Mouse (Mus musculus) B cell, adult 2 months (primary cell): ENCODE measurements around the gene Gm49361.

Experiments
- DNase-seq, 2 experiments: peaks; one replicate each; pipeline ENCODE4 v3.0.0; 2022

Gm49361 gene

GRCm38 (mm10) chr14:57729975-57730499 lies 15.9 kb downstream of the Gm49361 start:
- DNase-seq = peak; percentile 76 to 78

- no peak for DNase-seq
Measured at GRCm38 (mm10) chr14:57729364-57729763, 16.5 kb downstream of the Gm49361 start.

GRCm38 (mm10) chr14:57726172-57726571 lies 19.7 kb downstream of the Gm49361 start:
- DNase-seq = peak; percentile 59 to 63

- no peak for DNase-seq
Measured at GRCm38 (mm10) chr14:57724473-57724872, 21.4 kb downstream of the Gm49361 start.

- DNase-seq = no peak
Measured at GRCm38 (mm10) chr14:57718245-57718644, 27.7 kb downstream of the Gm49361 start.

- DNase-seq = no peak
Measured at GRCm38 (mm10) chr14:57716601-57717245, 29.2 kb downstream of the Gm49361 start.

- no peak for DNase-seq
Measured at GRCm38 (mm10) chr14:57712884-57713283, 33.0 kb downstream of the Gm49361 start.

GRCm38 (mm10) chr14:57711059-57711458 lies 34.8 kb downstream of the Gm49361 start:
- DNase-seq = no peak

- no peak for DNase-seq
Measured at GRCm38 (mm10) chr14:57709171-57709570, 36.7 kb downstream of the Gm49361 start.

GRCm38 (mm10) chr14:57708580-57708979 lies 37.3 kb downstream of the Gm49361 start:
- no peak for DNase-seq

GRCm38 (mm10) chr14:57707100-57707893 lies 38.6 kb downstream of the Gm49361 start:
- DNase-seq = no peak

- DNase-seq = no peak
Measured at GRCm38 (mm10) chr14:57706760-57707099, 39.2 kb downstream of the Gm49361 start.

GRCm38 (mm10) chr14:57705759-57706158 lies 40.1 kb downstream of the Gm49361 start:
- no peak for DNase-seq

- no peak for DNase-seq
Measured at GRCm38 (mm10) chr14:57705075-57705474, 40.8 kb downstream of the Gm49361 start.

- DNase-seq = no peak
Measured at GRCm38 (mm10) chr14:57701915-57702477, 43.9 kb downstream of the Gm49361 start.

GRCm38 (mm10) chr14:57699461-57699970 lies 46.4 kb downstream of the Gm49361 start:
- DNase-seq = no peak

- no peak for DNase-seq
Measured at GRCm38 (mm10) chr14:57699016-57699415, 46.9 kb downstream of the Gm49361 start.

GRCm38 (mm10) chr14:57696066-57696465 lies 49.8 kb downstream of the Gm49361 start:
- DNase-seq = no peak

- DNase-seq = peak; percentile 14 to 19
Measured at GRCm38 (mm10) chr14:57695550-57695949, 50.4 kb downstream of the Gm49361 start.

- no peak for DNase-seq
Measured at GRCm38 (mm10) chr14:57694246-57694645, 51.7 kb downstream of the Gm49361 start.

- DNase-seq = no peak
Measured at GRCm38 (mm10) chr14:57692517-57693130, 53.3 kb downstream of the Gm49361 start.

- no peak for DNase-seq
Measured at GRCm38 (mm10) chr14:57691316-57691715, 54.6 kb downstream of the Gm49361 start.

- DNase-seq = no peak
Measured at GRCm38 (mm10) chr14:57690681-57691080, 55.2 kb downstream of the Gm49361 start.
